Mouse (Mus musculus): Measurements from ENCODE around the gene Mbip.

The Mbip gene

GRCm38 (mm10) chr12:56295160-56295559, 50.5 kb downstream of the Mbip start:
- DNase-seq (ENCODE audit: low spot score in 2 of 2) = no peak

GRCm38 (mm10) chr12:56288548-56288947, 57.1 kb downstream of the Mbip start:
- no peak for DNase-seq (ENCODE audit: low spot score in 2 of 2)

DNA sequence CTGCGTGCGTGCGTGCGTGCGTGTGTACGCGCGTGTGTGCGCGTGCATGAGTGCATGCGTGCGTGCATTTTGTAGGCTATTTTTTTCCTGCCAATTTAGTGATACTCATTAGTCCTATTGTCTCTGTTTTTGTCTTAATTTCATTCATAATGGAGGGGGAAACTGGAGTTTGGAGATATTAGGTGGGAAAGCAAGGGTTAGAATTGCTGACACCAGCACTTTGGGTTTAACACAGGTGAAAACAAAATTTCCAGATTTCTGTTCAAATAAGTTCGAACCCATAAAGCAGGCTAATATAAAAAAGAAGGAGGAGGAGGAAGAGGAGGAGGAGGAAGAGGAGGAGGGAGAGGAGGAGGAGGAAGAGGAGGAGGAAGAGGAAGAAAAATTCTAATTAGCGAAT, 58.9 kb downstream of the Mbip start:
- no peak for DNase-seq (ENCODE audit: low spot score in 2 of 2)

DNA sequence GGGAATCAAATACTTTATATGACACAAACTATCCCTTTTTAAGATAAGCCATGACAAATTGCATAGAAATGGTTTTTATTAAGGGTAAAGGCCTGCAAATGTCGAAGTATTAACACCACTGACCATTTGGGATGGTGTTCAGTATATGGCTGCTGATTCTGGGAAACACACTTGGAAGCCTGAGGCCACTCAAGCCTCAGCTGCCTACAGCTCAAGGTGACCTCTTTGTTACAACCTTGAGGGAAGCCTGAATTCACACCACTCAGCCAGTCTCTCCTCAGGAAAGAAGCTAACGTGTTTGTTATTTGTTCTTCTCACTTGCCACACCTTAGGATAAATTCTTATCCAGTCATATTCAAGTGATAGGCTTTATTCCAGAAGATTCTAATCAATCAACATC, 61.5 kb downstream of the Mbip start:
- no peak for DNase-seq (ENCODE audit: low spot score in 2 of 2)

DNA sequence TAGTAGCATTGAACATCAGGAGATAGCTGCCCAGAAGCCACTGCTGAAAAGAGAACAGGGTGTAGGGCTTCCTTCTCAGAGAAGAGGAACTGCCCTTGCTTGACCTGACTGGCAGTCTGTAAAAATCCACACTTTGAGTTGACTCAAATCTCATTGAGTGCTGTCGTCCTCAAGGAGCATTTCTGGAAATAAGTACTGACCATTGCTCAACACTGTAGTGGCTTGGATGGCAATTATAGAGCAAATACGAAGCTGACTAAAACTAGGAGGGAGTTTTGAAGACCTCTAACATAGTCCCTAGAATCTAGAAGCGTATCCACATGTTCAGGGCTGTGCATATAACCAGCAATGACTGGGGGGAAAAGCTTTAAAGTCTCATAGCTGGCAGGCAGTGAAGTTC, 64.0 kb downstream of the Mbip start:
- DNase-seq (ENCODE audit: low spot score in 2 of 2) = no peak
